Mouse (Mus musculus): ENCODE measurements around the gene Parn.
A peak's percentile ranks its signal among the peaks of the same experiment; 100 is the strongest.

Gene Parn

DNA sequence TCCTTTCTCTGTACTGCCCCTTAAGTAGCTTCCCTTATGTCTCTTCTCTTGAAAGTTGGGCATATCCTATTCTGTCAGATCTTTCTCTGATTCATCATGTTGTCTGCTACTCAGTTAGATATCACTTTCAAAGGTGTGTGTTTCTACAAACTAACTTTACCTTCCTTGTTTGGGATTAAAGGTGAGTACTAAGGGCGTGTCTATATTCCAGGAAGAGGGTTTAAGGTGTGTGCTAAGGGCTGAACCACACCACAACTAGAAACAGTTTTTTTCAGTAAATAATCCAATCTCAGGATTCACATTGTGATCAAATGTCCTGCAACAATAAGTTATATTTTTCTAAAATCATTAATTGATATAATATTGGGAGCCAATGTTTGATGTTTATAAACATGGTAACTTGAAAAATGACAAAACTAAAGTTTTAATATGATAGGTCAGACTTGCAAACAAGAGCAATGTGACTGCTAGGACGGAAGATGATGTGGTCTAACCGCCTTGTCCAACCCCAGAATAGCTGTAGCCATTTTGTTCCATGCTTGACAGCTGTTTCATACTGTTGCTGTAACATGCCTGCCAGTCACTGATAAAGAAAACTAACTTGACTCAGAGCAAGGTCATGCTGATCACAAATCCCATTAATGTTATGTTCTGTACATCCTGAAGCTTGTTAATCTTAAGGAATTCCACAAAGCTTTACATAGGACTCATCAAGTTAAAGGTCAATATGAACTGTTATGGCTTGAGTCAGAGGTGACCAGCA lies 46.0 kb downstream of the Parn start:
- peak; percentile 22 for DNase-seq (ENCODE audit: low spot score)

DNA sequence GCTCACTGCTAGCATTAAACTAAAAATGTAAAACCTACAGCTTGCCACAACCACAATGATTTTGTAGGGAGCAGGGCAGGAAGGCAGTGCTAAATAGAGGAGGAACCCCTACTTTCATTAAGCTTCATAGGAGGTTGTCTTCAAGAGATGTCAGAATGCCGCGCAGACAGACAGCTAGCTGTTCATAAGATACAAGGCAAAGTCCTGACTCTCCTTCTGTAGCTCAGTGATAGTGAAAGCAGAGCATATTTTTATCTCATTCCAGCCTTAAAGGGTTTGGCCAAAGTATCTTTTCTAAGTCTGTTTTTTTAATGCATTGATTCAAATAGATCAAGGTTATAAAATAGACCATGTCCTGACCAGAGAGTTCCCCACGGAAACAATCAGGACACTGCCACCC lies 47.8 kb downstream of the Parn start:
- peak; percentile 10 for DNase-seq (ENCODE audit: low spot score)

DNA sequence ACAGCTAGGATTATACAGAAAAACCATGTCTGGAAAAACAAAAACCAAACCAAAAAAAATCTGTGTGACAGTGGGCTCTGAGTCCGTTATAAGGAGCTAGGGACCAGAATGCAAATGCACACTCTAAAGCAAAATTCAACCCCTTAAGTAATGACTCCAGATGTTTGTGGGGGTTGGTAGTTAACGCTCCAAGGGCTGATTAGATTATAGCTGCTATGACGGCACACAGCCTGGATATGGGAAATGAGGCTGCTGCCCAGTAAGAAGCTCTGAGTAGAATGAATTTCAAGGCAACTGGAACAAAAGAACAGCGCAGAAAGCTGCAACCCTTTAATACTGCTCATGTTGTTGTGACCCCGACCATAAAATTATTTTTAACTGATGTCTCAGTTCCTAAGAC lies 52.7 kb downstream of the Parn start:
- DNase-seq (ENCODE audit: low spot score): no peak

DNA sequence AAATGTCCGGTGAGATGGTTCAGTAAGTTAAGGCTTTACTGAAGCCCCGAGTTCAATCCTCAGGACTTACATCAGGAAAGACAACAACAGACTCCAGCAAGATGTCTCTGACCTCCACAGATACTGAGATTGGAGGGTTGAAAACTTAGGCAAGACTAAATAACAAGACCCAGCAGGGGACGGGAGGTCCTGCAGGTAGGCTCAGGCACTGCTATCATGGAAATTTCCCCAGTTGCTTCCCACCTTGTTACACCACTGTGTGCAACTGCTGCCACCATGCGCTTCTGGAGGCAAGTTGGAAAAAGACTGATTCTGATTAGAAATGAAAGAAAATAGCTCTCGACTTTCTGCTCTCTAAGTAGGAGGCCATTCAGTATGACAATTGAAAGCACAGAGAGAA lies 55.4 kb downstream of the Parn start:
- DNase-seq (ENCODE audit: low spot score): no peak

DNA sequence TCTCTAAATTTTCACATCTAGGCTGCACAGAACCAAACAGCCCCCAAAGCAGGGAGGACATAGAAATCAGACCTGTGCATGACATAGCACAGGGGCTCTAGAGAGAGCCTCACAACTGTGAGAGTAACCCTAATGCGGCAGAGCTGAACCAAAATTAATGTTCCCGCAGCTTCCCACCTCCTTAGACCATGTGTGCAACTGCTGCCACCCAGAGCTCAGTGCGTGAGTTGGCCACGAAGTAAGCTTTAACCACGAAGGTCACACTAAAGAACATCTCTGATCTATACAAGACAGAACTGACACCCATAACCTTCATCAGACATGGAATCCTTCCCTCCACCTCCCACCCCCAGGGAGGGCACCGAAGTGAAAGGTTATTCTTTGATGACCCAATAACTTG lies 55.9 kb downstream of the Parn start:
- DNase-seq (ENCODE audit: low spot score): no peak

DNA sequence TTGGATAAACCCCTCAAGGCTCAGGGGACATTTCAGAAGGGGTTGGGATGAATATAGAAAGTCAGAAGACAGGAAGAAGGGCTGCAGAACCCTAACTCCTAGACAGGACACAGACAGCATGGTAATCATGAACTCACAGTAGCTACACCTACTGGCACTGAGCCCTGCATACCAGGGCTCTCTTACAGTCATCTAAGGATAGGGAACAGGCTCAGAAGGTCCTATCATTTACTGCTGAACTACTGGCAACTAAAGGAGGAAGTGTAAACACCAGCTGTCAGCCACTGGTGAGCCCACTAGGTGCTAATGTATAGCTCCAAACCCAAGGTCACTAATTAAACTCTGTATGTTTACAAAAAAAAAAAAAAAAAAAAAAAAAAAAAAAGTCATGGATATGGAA lies 56.6 kb downstream of the Parn start:
- no peak for DNase-seq (ENCODE audit: low spot score)

DNA sequence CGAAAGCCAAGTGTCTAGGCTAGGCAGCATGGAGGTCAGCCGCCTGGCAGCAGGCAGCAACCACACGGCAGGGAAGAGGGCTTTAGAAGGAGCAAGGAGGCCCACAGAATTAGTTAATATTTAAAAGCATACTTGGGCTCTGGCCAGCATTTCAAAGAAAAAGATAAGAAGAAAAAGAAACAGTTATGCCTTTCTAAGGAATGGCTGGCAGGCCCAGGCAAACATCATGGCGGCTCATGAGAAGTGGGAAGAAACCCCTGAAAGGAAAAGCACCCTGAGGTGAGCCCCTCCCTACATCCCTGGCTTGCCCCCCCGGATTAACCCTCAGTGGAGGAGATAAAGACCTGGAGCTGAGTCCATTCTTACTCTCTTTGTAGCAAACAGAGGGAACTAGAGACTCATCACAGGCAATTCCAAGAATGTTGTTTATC lies 57.0 kb downstream of the Parn start:
- DNase-seq (ENCODE audit: low spot score): no peak

DNA sequence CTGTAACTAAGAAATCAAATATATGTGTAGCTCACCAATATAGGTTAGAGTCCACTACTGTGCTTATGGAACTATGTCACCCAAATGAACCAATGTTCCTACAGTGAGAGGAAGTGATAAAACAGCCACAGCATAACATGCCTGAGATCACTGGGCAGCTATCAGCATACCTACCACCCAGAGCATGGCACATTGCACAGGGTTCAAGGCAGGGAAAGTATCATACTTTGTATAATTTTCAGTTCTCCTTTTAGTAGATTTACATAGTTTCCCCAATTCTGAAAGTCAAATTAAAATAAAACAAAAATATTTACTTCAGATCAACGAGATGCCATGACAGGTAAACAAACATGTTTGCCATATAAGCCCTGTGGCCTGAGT lies 59.3 kb downstream of the Parn start:
- DNase-seq (ENCODE audit: low spot score): no peak

DNA sequence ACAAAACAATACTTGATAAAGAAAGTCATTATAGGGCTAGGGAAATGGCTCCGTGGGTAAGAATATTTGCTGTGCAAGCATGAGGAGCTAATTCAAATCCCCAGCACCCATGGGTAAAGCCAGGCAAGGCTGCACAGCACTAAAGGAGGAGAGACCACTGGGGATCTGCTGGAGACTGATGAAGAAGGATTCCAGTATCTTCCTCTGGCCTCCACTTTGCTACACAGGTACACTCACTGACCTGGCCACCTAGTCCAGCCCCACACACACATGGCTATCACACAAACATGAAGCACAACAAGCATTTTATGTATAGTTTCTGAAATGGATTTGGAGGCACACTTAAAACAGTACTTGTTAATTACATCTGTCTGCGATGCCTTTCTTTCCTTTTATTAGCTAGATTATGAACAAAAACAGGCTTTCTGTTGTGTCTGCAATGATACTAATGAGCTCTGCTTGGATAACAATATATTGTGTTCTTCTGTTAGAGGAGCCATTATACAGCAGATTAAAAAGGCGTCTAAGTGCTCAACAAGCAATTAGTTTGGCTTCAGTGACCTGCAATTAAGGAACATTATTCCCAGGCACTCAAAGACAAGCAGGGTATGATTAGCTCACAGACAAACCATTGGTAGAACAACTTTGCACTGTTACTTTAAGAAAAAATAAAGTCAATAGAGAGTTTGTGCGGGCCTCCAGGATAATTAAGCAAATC lies 59.8 kb downstream of the Parn start:
- DNase-seq (ENCODE audit: low spot score): no peak

DNA sequence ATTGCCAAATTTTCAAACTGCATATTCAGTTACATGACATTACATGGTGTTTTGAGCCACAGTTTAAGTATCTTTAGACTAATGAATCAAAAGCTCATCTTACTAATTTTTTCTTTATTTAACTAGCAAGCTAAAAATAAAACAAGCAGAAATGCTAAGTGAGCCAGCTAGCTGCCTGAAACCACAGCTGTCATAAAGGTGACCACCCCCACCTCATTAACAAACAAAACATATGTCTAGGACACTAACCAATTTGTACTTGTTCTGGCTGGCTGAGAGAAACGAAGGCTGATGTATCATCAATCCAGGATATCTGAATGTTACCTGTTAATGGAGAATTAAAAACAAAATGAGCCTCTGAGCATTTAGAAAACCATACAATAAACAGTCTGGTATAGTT lies 65.2 kb downstream of the Parn start:
- DNase-seq (ENCODE audit: low spot score): no peak

DNA sequence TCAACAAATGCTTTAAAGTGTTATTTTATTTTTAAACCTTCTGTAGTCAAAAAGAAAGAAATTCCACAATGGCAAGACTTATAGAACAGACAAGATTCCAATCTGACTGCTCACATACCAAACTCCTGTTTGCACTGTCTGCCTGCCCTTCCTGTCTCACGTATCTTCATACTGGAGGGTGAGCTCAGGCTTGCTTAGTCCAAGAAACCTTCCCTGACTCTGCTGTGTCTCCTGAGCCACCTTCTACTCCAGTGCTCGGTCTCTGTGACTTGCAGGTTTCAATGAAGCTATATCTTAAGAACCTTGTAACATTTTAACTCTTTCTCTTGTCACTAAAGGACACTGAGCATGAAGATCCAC lies 78.9 kb downstream of the Parn start:
- no peak for DNase-seq (ENCODE audit: low spot score)

DNA sequence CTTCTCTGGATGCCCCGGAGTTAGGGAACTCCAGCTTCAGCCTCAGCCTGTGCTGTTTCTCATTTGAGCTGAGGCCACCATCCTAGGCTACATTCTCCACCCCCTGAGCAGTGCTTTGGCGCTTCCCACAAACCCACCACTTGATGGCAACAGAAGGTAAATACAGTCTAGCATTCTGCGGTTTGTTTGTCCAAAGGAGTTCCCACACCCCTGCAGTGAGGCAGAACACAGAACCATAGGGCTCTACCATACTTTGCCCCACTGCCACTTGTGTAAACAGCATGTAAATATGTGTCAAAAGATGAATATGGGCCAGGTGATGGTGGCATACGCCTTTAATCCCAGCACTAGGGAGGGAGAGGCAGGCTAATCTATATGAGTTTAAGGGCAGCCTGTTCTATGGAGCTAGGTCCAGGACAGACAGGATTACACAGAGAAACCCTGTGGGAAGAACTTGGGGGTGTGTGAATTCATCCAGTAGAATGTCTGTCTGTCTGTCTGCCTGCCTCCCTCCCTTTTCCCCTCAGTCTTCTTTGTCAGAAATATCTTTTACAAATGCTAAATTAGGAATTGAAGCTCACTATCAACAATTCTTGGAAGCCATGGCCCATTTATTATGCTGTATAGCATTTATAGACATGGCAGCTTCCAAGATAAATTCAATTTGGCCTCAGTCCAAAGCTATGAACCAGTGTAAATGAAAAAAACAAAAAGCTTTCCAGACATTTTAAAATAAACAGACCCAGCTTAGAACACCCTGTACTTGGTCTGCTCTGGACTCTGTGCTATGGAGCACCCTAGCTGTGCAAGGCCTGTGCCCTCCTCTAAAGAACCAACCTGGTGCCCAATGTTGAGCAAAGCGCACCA lies 79.6 kb downstream of the Parn start:
- no peak for DNase-seq (ENCODE audit: low spot score)

DNA sequence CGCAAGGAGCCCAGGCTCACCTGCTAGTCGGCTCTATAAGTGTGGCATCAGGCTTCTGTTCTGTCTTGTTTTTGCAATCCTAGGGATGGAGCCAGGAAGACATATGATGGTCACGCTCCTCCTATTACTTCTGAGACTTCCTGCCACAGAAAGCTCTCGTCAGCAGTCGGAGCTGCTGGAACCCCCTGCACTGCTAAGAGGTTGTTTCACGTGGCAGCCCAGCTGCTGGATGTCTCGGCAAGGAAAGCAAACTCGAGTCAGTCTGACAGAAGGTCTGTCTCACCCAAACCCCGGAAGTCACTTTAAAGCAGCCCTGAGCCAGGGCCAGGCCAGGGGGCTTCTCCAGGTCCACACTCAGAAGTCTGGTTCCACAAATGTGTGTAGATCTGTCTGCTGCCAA lies 82.7 kb downstream of the Parn start:
- DNase-seq (ENCODE audit: low spot score): no peak

DNA sequence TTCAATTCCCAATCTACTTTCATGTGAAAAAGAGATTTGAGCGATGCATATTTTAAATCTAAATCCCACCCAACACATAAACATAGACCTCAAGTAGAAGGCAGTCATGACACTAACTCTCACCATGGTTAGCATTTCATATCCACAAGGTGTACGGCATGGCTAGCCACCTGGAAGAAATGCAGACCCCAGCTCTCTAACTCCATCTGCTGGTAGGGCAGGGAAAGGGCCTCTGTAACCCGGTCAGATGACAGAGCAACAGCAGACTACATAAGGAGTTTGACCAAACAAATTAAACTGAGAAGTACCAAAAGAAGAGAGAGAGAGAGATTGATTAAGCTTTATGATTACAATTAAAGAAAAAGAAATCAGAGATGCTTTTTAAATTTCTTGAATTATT lies 87.2 kb downstream of the Parn start:
- no peak for DNase-seq (ENCODE audit: low spot score)

DNA sequence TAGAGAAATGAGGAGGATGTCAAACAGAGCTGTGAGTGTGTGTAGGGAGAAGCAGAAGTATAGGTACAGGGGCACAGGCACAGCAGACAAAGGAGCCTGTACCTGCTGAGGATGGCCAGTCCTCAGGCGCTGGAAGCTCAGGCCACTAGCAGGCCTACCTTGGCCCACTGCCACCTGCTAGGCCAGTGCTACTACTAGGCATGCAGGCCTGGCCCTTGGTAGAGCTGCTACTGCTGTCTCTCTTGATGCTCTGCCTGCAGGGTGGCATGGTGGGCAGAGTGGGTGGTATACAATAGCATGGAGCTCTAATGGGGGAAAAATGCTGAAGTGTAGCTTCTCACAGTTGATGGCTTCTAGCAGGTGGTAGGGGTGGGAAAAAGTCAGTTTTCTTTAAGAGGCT lies 88.0 kb downstream of the Parn start:
- no peak for DNase-seq (ENCODE audit: low spot score)

DNA sequence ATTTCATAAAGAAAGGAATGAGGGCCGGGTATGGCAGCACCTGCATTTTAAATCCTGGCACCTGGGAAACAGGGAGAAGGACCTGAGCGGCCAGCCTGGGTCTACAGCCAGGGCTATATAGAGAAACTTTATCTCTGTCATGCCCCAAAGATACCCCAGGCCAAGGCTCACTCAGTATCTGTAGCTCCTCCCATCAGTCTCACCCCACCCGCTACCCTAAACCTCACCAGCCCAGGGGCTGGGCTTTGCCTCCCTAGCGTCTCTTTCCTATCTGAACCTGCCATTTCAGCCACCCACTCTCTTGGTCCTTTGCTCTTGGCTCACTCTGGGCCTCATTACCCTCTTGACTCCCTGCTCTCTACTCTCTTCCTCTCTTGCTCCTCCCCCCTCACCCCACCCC lies 92.7 kb downstream of the Parn start:
- DNase-seq (ENCODE audit: low spot score): peak; percentile 34

DNA sequence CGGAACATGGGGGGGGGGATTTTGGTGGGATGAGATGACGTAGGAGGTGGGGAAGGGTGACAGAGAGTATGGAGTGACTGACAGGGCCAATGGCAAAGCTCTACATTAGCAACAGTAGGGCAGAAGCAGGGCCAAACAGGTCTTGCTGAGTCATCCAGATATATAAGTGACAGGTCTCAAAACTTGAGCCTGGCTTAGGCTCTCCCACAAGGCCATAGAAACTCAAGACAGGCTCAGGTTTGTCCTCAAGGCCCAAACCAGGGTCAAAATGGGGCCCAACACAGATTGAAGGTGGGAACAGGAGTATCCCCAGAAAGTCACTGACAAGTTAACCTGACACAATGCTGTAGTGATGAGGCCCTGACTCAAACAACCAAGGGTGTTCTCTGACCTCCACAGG lies 99.7 kb downstream of the Parn start:
- no peak for DNase-seq (ENCODE audit: low spot score)

DNA sequence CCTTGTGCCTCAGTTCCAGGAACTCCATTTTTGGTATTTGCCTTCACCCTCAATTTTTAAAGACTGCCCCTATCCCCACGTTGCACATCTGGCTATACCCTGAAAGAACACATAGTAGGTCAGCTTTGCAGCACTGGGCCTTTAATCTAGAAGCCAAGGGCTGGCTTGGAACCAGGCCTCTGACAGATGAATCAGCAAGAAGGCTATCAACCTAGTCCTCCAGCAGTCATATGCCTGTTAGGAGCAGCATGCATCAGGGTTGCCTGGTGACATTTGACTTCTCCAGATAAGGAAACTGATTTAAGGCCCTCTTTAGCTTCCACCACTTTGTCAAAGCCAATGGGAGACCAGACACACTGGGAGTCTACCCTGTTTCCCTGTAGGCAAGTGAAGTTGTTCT lies 100.4 kb downstream of the Parn start:
- no peak for DNase-seq (ENCODE audit: low spot score)

DNA sequence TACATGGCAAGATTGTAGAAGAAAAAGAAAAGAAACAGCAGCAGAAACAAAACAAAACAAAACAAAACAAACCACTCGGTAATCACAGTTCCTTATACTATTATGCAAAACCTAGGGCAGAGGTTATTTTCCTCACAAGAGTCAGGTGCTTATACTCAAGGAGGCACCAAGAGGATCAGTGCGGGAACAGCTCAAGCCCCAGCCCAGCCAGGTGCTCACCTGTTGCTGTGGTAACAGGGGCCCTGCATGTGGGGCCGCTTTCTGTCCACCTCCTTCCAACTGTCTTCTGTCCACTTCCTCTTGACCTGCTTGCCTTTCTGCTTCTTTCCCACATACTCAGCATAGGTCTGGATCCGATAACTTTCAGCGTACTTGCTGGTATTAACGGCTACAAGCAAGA lies 101.6 kb downstream of the Parn start:
- DNase-seq (ENCODE audit: low spot score): no peak

DNA sequence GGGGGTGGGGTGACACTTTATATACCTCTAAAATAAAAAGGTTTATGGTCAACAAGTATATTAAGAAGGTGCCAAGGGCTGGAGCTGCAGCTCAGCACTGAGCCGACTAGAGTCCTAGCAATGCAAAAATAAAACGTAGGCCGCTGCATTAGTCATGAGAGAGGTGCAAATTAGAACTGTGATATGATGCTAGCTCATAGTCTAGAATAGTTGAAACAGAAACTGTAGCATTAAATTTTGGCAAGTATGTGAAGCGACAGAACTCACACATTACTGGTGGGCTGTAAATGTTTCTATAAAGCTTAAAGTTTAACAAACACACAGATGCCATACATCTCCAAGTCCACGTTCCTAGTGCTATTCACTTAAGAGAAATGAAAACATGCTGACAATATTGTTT lies 102.7 kb downstream of the Parn start:
- DNase-seq (ENCODE audit: low spot score): no peak

DNA sequence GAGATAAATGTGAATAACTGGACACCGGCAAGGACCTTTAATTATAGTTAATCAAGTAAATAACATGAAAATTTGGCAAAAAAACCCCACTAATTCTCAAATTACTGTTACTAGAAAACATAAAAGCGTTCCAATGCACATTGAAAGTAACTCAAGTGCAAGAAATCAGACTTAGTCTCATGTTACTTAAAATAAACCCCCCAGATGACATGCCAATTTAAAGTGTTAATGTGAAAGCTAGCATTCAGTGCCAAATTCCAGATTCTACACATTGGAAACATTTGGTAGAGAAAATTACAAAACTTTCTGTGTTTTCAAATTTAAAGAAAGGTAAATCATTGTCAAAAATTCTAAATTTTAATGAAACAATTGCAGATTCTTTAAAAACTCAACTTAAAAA lies 110.2 kb downstream of the Parn start:
- DNase-seq (ENCODE audit: low spot score): no peak

DNA sequence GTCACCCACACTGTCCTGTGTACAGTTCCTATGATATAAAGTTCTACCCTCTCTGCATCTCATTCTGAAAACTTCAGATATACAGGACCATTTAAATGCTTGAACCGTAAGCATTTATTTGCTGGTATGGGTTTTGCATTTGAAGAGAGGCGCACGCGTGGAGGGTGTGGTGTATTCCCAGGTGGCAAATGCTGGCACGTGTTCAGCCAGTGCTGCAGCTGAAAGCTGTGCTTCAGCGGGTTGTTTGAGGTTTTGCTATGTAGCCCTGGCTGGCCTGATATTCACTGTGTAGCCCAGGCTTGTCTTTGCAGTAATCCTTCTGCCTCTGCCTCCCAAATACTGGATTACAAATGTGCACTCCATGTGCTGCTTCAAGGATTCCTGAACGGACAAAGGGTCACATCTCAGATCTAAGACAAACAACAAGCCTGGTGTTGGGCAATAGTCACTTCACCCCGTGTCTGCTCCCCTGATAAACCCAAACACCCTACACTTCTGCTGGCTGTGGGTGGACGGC lies 111.0 kb downstream of the Parn start:
- no peak for DNase-seq (ENCODE audit: low spot score)

DNA sequence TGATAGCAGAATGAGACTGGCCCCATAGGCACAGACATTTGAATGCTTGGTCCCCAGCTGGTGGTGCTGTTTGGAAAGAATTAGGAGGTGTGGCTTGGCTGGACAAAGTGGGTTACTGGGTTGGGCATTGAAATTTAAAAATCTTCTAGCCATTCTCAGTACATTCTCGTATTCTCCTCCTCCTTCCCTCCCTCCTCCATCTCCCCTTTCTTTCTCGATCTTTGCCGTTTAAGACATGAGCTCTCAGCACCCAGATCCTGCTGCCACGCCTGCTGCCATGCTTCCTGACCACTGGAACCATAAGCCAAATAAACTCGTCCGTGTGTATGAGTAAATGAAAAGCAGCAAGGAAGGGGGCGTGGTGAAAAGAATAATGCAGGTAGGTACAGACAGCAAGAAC lies 111.5 kb downstream of the Parn start:
- DNase-seq (ENCODE audit: low spot score): no peak

Data from c-Kit-positive CD71-positive TER-119-positive erythroid progenitor cells, embryonic 14.5 days (primary cell).